Mouse (Mus musculus) spleen, adult 2 months (tissue): Measurements from ENCODE around the gene Pam. TPM values are rescaled to one million over a fixed set of nuclear protein-coding genes. Genes with fewer than 3 reads are reported as not detected.

Experiments
- DNase-seq, 2 experiments: peaks; one replicate each; pipeline versions ENCODE4 v3.0.0 to v3.0.0-alpha.2; 2012 to 2021; ENCODE audit warnings: low spot score in 2 of 2, low read depth in 1 of 2
- H3K27ac ChIP-seq: fragments of 200-500 bp; 2 replicates; pipeline ENCODE4 v1.5.1; 2012; ENCODE audit warnings: low read length, inconsistent platforms; ENCODE audit not compliant: insufficient read depth
- H3K27me3 ChIP-seq: fragments of 200-500 bp; 2 replicates; pipeline ENCODE4 v1.6.1; 2012; ENCODE audit warnings: mild to moderate bottlenecking, moderate library complexity, low read length, inconsistent platforms; ENCODE audit not compliant: control insufficient read depth, insufficient read depth
- H3K36me3 ChIP-seq: fragments of 200-500 bp; 2 replicates; pipeline ENCODE4 v1.6.1; 2012; ENCODE audit warnings: mild to moderate bottlenecking, low read length, inconsistent platforms; ENCODE audit not compliant: control insufficient read depth, insufficient read depth
- H3K4me1 ChIP-seq: fragments of 200-500 bp; 2 replicates; pipeline ENCODE4 v1.6.1; 2011; ENCODE audit warnings: inconsistent platforms; ENCODE audit not compliant: control insufficient read depth, insufficient read depth, insufficient read length
- H3K4me3 ChIP-seq: fragments of 200-500 bp; 2 replicates; pipeline ENCODE4 v1.5.1; 2011; ENCODE audit warnings: mild to moderate bottlenecking, inconsistent platforms; ENCODE audit not compliant: insufficient read depth, insufficient read length; ENCODE audit errors: extremely low read depth
- CTCF ChIP-seq: fragments of 200-500 bp; IDR thresholded peaks from 2 replicates; pipeline ENCODE4 v1.5.1; 2011; ENCODE audit warnings: mild to moderate bottlenecking, inconsistent platforms; ENCODE audit not compliant: insufficient read depth, insufficient read length, insufficient replicate concordance; ENCODE audit errors: extremely low read depth
- POLR2A ChIP-seq: fragments of 200-500 bp; IDR thresholded peaks from 2 replicates; pipeline ENCODE4 v1.6.1; 2011; ENCODE audit warnings: low read depth, low read length, inconsistent platforms
- WGBS: fragments of 180-500 bp; shearing (Covaris S2); methylation state at CpG from one replicate; pipeline ENCODE4 v1.1.7; 2018; 5-methylcytosine and 5-hydroxymethylcytosine counted together
- polyA plus RNA-seq: library from polyadenylated mRNA; depleted of rRNA; stranded (reverse); fragments of >200 nt; gene quantifications from 2 replicates; pipeline ENCODE4 v1.2.3, GENCODE M21; 2012

Gene Pam
- polyA plus RNA-seq, 1 experiment: 22.8 TPM

- WGBS: 38% methylated on average over 7 of the region's 7 CpGs
- H3K4me1 ChIP-seq: no peaks in the 10 kb centered on the region; the same call in 1 of the 2 replicates
- DNase-seq: no peak
- no peak overlapping the region for H3K4me3 ChIP-seq
- H3K36me3 ChIP-seq: no peaks in the 10 kb centered on the region; the same call in 1 of the 2 replicates
- H3K27me3 ChIP-seq: no peaks in the 10 kb centered on the region
- TF ChIP-seq CTCF (no peak), POLR2A (no peak)
- no peak overlapping the region for H3K27ac ChIP-seq
These were observed 313.8 kb downstream of the Pam start for GRCm38 (mm10) chr1:97781674-97782073.

GRCm38 (mm10) chr1:97773973-97774372 lies 321.5 kb downstream of the Pam start:
- H3K27me3 ChIP-seq: no peaks in the 10 kb centered on the region
- 93% methylated on average over 2 of the region's 2 CpGs for WGBS
- H3K27ac ChIP-seq: no peak overlapping the region
- H3K4me1 ChIP-seq: no peaks in the 10 kb centered on the region
- no peak overlapping the region for H3K4me3 ChIP-seq
- TF ChIP-seq CTCF (no peak), POLR2A (no peak)
- peaks cover 2% of the 10 kb centered on the region; the same call in 1 of the 2 replicates for H3K36me3 ChIP-seq
- no peak for DNase-seq

- TF ChIP-seq POLR2A (no peak), CTCF (no peak)
- Histone ChIP-seq H3K27me3 (no peaks in the 10 kb centered on the region), H3K4me1 (no peaks in the 10 kb centered on the region; the same call in 1 of the 2 replicates), H3K4me3 (no peak overlapping the region), H3K27ac (no peak overlapping the region), H3K36me3 (peaks cover 2% of the 10 kb centered on the region; the same call in 1 of the 2 replicates)
- DNase-seq: no peak
- 86% methylated on average over 6 of the region's 6 CpGs for WGBS
These were observed 322.1 kb downstream of the Pam start for GRCm38 (mm10) chr1:97773362-97773761.

GRCm38 (mm10) chr1:97771727-97772126 lies 323.7 kb downstream of the Pam start:
- 0 out of 2 replicates have a peak, but pooled peaks cover 2% of the 10 kb centered on the region for H3K36me3 ChIP-seq
- DNase-seq: no peak
- H3K4me1 ChIP-seq: no peaks in the 10 kb centered on the region; the same call in 1 of the 2 replicates
- no peaks in the 10 kb centered on the region for H3K27me3 ChIP-seq
- TF ChIP-seq CTCF: no peak
- TF ChIP-seq POLR2A: no peak
- WGBS: 98% methylated on average over 5 of the region's 5 CpGs
- H3K4me3 ChIP-seq: no peak overlapping the region
- H3K27ac ChIP-seq: no peak overlapping the region

- TF ChIP-seq POLR2A (no peak), CTCF (no peak)
- 73% methylated on average over 7 of the region's 7 CpGs for whole genome bisulfite sequencing
- Histone ChIP-seq H3K27me3 (no peaks in the 10 kb centered on the region), H3K27ac (no peak overlapping the region), H3K36me3 (0 out of 2 replicates have a peak, but pooled peaks cover 2% of the 10 kb centered on the region), H3K4me3 (no peak overlapping the region), H3K4me1 (no peaks in the 10 kb centered on the region; the same call in 1 of the 2 replicates)
- DNase-seq: no peak
These were observed 324.3 kb downstream of the Pam start for GRCm38 (mm10) chr1:97771118-97771517.

- H3K27ac ChIP-seq: peak within 1 kb of the TSS; percentile 96
These were observed 325.3 kb downstream of the Pam start, which contains the start of the genes Gin1 and Ppip5k2 for GRCm38 (mm10) chr1:97769904-97770753. TSS of gene Gin1 (plus strand) at chr1:97770172. TSS of gene Ppip5k2 (minus strand) at chr1:97770411.

More at GRCm38 (mm10) chr1:97769904-97770753, 325.3 kb downstream of the Pam start, which contains the start of the genes Gin1 and Ppip5k2:
- under 1% methylated on average over 66 of the region's 66 CpGs for WGBS
- Histone ChIP-seq H3K36me3 (no peaks in the 10 kb centered on the region), H3K27me3 (no peaks in the 10 kb centered on the region), H3K4me3 (peak within 1 kb of the TSS; percentile 89), H3K4me1 (no peaks in the 10 kb centered on the region; the same call in 1 of the 2 replicates)
- peak; percentile 89 to 94 for DNase-seq
- TF ChIP-seq POLR2A (peak; percentile 33; the same call in 1 of the 2 replicates), CTCF (0 out of 2 replicates have a peak, but pooled peaks have one; percentile 33)
